Mouse (Mus musculus) bone marrow macrophage, adult 2 months (primary cell): ENCODE data around the gene Scaf8.

Experiments
- CTCF ChIP-seq: IDR thresholded peaks from 2 replicates; pipeline ENCODE4 v1.5.1; 2012; ENCODE audit warnings: low read depth, mild to moderate bottlenecking, low read length, moderate library complexity
- POLR2A ChIP-seq: IDR thresholded peaks from 2 replicates; pipeline ENCODE4 v1.6.1; 2012; ENCODE audit warnings: mild to moderate bottlenecking, low read depth, low read length, borderline replicate concordance

GRCm38 (mm10) chr17:3207529-3208240 is 92.9 kb downstream of the Scaf8 start:
- TF ChIP-seq CTCF = no peak
- no peak for TF ChIP-seq POLR2A
